Mouse (Mus musculus) intestine, postnatal 0 days (tissue): Measurements from ENCODE around the gene Rnf180. TPM values are rescaled to one million over a fixed set of nuclear protein-coding genes. Genes with fewer than 3 reads are reported as not detected.

ENCODE experiments used
- ATAC-seq: fragments of 200-750 bp; cut with Nextera tagmentation; 2 replicates; pipeline ENCODE4 v1.8.0; 2017; ENCODE audit warnings: mild to moderate bottlenecking, moderate TSS enrichment, moderate library complexity
- H3K27ac ChIP-seq: fragments of 300-500 bp; sonication (generic); 2 replicates; pipeline ENCODE4 v1.5.1; 2014; ENCODE audit warnings: mild to moderate bottlenecking, low read depth, low read length, moderate library complexity
- H3K27me3 ChIP-seq: fragments of 300-500 bp; sonication (generic); replicated peaks from 2 replicates; pipeline ENCODE4 v1.6.1; 2014; ENCODE audit warnings: low read length, mixed read lengths; ENCODE audit not compliant: control insufficient read depth, insufficient read depth
- H3K36me3 ChIP-seq: fragments of 300-500 bp; sonication (generic); 2 replicates; pipeline ENCODE4 v1.6.1; 2014; ENCODE audit warnings: mild to moderate bottlenecking, moderate library complexity; ENCODE audit not compliant: control insufficient read depth, insufficient read depth
- H3K4me1 ChIP-seq: fragments of 300-500 bp; sonication (generic); replicated peaks from 2 replicates; pipeline ENCODE4 v1.6.1; 2014; ENCODE audit warnings: antibody characterized with exemption, low read length, mixed read lengths; ENCODE audit not compliant: control insufficient read depth, insufficient read depth
- H3K4me2 ChIP-seq: fragments of 300-500 bp; sonication (generic); replicated peaks from 2 replicates; pipeline ENCODE4 v1.6.1; 2014; ENCODE audit warnings: low read depth, mild to moderate bottlenecking, moderate library complexity
- H3K4me3 ChIP-seq: fragments of 300-500 bp; sonication (generic); 2 replicates; pipeline ENCODE4 v1.5.1; 2014; ENCODE audit warnings: low read depth, low read length
- H3K9ac ChIP-seq: fragments of 300-500 bp; sonication (generic); 2 replicates; pipeline ENCODE4 v1.6.1; 2014; ENCODE audit warnings: mild to moderate bottlenecking, low read depth, low read length
- H3K9me3 ChIP-seq: fragments of 300-500 bp; sonication (generic); 2 replicates; pipeline ENCODE4 v1.6.1; 2016; ENCODE audit warnings: mixed run types; ENCODE audit not compliant: control insufficient read depth
- CTCF ChIP-seq: sonication (generic); IDR thresholded peaks from 2 replicates; pipeline ENCODE4 v1.5.1; 2016; ENCODE audit warnings: low read depth, mild to moderate bottlenecking, control low read depth, antibody characterized with exemption, moderate library complexity
- WGBS: fragments of 180-500 bp; shearing (Covaris S2); extraction: QIAGEN DNeasy Blood & Tissue Kit; methylation state at CpG from one replicate; pipeline ENCODE4 v1.1.7; 2014; 5-methylcytosine and 5-hydroxymethylcytosine counted together
- polyA plus RNA-seq: library from polyadenylated mRNA; unstranded; fragments of >200 nt; fragmentation: Nextera tagmentation; extraction: Ambion mirVana; gene quantifications from 2 replicates; pipeline ENCODE4 v1.2.1, GENCODE M21; 2015

The Rnf180 gene
- polyA plus RNA-seq, 1 experiment from 2014 or later: 1.3 TPM

- 54% methylated on average over 3 of the region's 3 CpGs for WGBS
- Histone ChIP-seq H3K36me3 (no peaks in the 10 kb centered on the region), H3K4me1 (no peaks in the 10 kb centered on the region), H3K4me3 (no peak overlapping the region), H3K27ac (no peak overlapping the region), H3K4me2 (no peak overlapping the region; the same call in 1 of the 2 replicates), H3K9me3 (no peaks in the 10 kb centered on the region), H3K27me3 (no peaks in the 10 kb centered on the region), H3K9ac (no peak overlapping the region)
- no peak for TF ChIP-seq CTCF
- 0 out of 2 replicates have a peak, but pooled peaks have one; percentile 36 for ATAC-seq
Observed at GRCm38 (mm10) chr13:105122092-105122491, 172.5 kb downstream of the Rnf180 start.

- no peaks in the 10 kb centered on the region for H3K9me3 ChIP-seq
- no peaks in the 10 kb centered on the region for H3K27me3 ChIP-seq
- H3K4me1 ChIP-seq: no peaks in the 10 kb centered on the region
- H3K27ac ChIP-seq: no peak overlapping the region
- no peaks in the 10 kb centered on the region for H3K36me3 ChIP-seq
- no peak overlapping the region for H3K4me3 ChIP-seq
- peak; percentile 54; the same call in 1 of the 2 replicates for ATAC-seq
- H3K9ac ChIP-seq: no peak overlapping the region
- TF ChIP-seq CTCF: no peak
- H3K4me2 ChIP-seq: no peak overlapping the region; the same call in 1 of the 2 replicates
Observed at GRCm38 (mm10) chr13:105121617-105122016, 173.0 kb downstream of the Rnf180 start.

- no peaks in the 10 kb centered on the region for H3K27me3 ChIP-seq
- no peak for ATAC-seq
- no peak overlapping the region for H3K9ac ChIP-seq
- H3K4me2 ChIP-seq: no peak overlapping the region
- no peaks in the 10 kb centered on the region for H3K4me1 ChIP-seq
- 80% methylated on average over 6 of the region's 6 CpGs for WGBS
- no peaks in the 10 kb centered on the region for H3K9me3 ChIP-seq
- H3K36me3 ChIP-seq: no peaks in the 10 kb centered on the region
- H3K4me3 ChIP-seq: no peak overlapping the region
- H3K27ac ChIP-seq: no peak overlapping the region
- no peak for TF ChIP-seq CTCF
Observed at GRCm38 (mm10) chr13:105111599-105111998, 183.0 kb downstream of the Rnf180 start.

- Histone ChIP-seq H3K27me3 (no peaks in the 10 kb centered on the region), H3K4me2 (no peak overlapping the region), H3K9ac (no peak overlapping the region), H3K27ac (no peak overlapping the region), H3K4me3 (no peak overlapping the region), H3K9me3 (no peaks in the 10 kb centered on the region), H3K36me3 (no peaks in the 10 kb centered on the region), H3K4me1 (no peaks in the 10 kb centered on the region)
- no peak for ATAC-seq
- no peak for TF ChIP-seq CTCF
- 78% methylated on average over 2 of the region's 2 CpGs for WGBS
Observed at GRCm38 (mm10) chr13:105104385-105104784, 190.2 kb downstream of the Rnf180 start.

- no peak for ATAC-seq
- no peak overlapping the region for H3K9ac ChIP-seq
- no peaks in the 10 kb centered on the region for H3K36me3 ChIP-seq
- H3K9me3 ChIP-seq: no peaks in the 10 kb centered on the region
- no peaks in the 10 kb centered on the region for H3K4me1 ChIP-seq
- no peak for TF ChIP-seq CTCF
- H3K4me2 ChIP-seq: no peak overlapping the region
- no peak overlapping the region for H3K4me3 ChIP-seq
- 83% methylated on average over 4 of the region's 4 CpGs for WGBS
- no peaks in the 10 kb centered on the region for H3K27me3 ChIP-seq
- no peak overlapping the region for H3K27ac ChIP-seq
Observed at GRCm38 (mm10) chr13:105100705-105101104, 193.9 kb downstream of the Rnf180 start.

GRCm38 (mm10) chr13:105096316-105096715 is 198.3 kb downstream of the Rnf180 start:
- no peak for TF ChIP-seq CTCF
- Histone ChIP-seq H3K27ac (no peak overlapping the region), H3K4me3 (no peak overlapping the region), H3K4me2 (no peak overlapping the region), H3K9me3 (no peaks in the 10 kb centered on the region), H3K27me3 (no peaks in the 10 kb centered on the region), H3K9ac (no peak overlapping the region), H3K36me3 (no peaks in the 10 kb centered on the region), H3K4me1 (no peaks in the 10 kb centered on the region)
- no peak for ATAC-seq
- 57% methylated on average over 2 of the region's 2 CpGs for WGBS

GRCm38 (mm10) chr13:105089276-105089675 is 205.3 kb downstream of the Rnf180 start:
- Histone ChIP-seq H3K4me1 (no peaks in the 10 kb centered on the region), H3K9ac (no peak overlapping the region), H3K27me3 (no peaks in the 10 kb centered on the region), H3K9me3 (no peaks in the 10 kb centered on the region), H3K27ac (no peak overlapping the region), H3K4me2 (no peak overlapping the region), H3K36me3 (no peaks in the 10 kb centered on the region), H3K4me3 (no peak overlapping the region)
- TF ChIP-seq CTCF: no peak
- 88% methylated on average over 3 of the region's 3 CpGs for WGBS
- no peak for ATAC-seq
